Mouse (Mus musculus): ENCODE measurements around the gene Tuba1c.
"Not testable (repeated sequence)": the region's sequence is repeated elsewhere in the genome, so short reads cannot be mapped to it uniquely, and the experiment has no call there.

Tuba1c gene

GRCm38 (mm10) chr15:99056332-99056731, 26.6 kb downstream of the Tuba1c start:
- no peak for DNase-seq (ENCODE audit: low read depth, low spot score)

- no peak for DNase-seq (ENCODE audit: low read depth, low spot score)
Observed at GRCm38 (mm10) chr15:99065557-99066165, 36.0 kb downstream of the Tuba1c start.

GRCm38 (mm10) chr15:99071988-99072387, 42.3 kb downstream of the Tuba1c start:
- DNase-seq (ENCODE audit: low read depth, low spot score), result no peak

GRCm38 (mm10) chr15:99074019-99074599, 44.4 kb downstream of the Tuba1c start, which contains the start of gene Troap:
Troap (plus strand) TSS chr15:99074575.
- DNase-seq (ENCODE audit: low read depth, low spot score), result no peak

GRCm38 (mm10) chr15:99074600-99075333, 45.1 kb downstream of the Tuba1c start:
- DNase-seq (ENCODE audit: low read depth, low spot score), result peak; percentile 96

- not testable (repeated sequence) for DNase-seq (ENCODE audit: low read depth, low spot score)
Observed at GRCm38 (mm10) chr15:99076011-99076410, 46.3 kb downstream of the Tuba1c start.

- DNase-seq (ENCODE audit: low read depth, low spot score), result no peak
Observed at GRCm38 (mm10) chr15:99078181-99078910, 48.7 kb downstream of the Tuba1c start.

GRCm38 (mm10) chr15:99079804-99080203, 50.1 kb downstream of the Tuba1c start:
- DNase-seq (ENCODE audit: low read depth, low spot score), result no peak

GRCm38 (mm10) chr15:99082322-99082721, 52.6 kb downstream of the Tuba1c start:
- no peak for DNase-seq (ENCODE audit: low read depth, low spot score)

- no peak for DNase-seq (ENCODE audit: low read depth, low spot score)
Observed at GRCm38 (mm10) chr15:99082840-99083239, 53.1 kb downstream of the Tuba1c start.

- no peak for DNase-seq (ENCODE audit: low read depth, low spot score)
Observed at GRCm38 (mm10) chr15:99083258-99083657, 53.6 kb downstream of the Tuba1c start.

- DNase-seq (ENCODE audit: low read depth, low spot score), result no peak
Observed at GRCm38 (mm10) chr15:99083867-99084557, 54.3 kb downstream of the Tuba1c start.

- DNase-seq (ENCODE audit: low read depth, low spot score), result no peak
Observed at GRCm38 (mm10) chr15:99084618-99085017, 54.9 kb downstream of the Tuba1c start.

GRCm38 (mm10) chr15:99085997-99086396, 56.3 kb downstream of the Tuba1c start:
- DNase-seq (ENCODE audit: low read depth, low spot score), result no peak

GRCm38 (mm10) chr15:99087253-99088075, 57.8 kb downstream of the Tuba1c start, which contains the start of gene C1ql4:
C1ql4 (minus strand) TSS chr15:99087817.
- no peak for DNase-seq (ENCODE audit: low read depth, low spot score)

All from skeletal muscle tissue, adult 2 months (tissue).